Mouse (Mus musculus): Measurements from ENCODE around the gene Mef2c. TPM values are rescaled to one million over a fixed set of nuclear protein-coding genes. Genes with fewer than 3 reads are reported as not detected.

Mef2c gene
- polyA plus RNA-seq, 1 experiment from 2014 or later = 18.1 TPM

- no peaks in the 10 kb centered on the region for H3K27me3 ChIP-seq (replicated peaks; ENCODE audit: low read depth, poor library complexity, severe bottlenecking)
- 87% methylated on average over 3 of the region's 3 CpGs for WGBS
- no peaks in the 10 kb centered on the region for H3K4me1 ChIP-seq
These were observed 6.1 kb upstream of the Mef2c start for GRCm38 (mm10) chr13:83497708-83498107.

GRCm38 (mm10) chr13:83499526-83499925 is 4.3 kb upstream of the Mef2c start:
- 75% methylated on average over 4 of the region's 4 CpGs for WGBS
- Histone ChIP-seq H3K27me3 (replicated peaks; ENCODE audit: low read depth, poor library complexity, severe bottlenecking) (no peaks in the 10 kb centered on the region), H3K4me3 (no peak overlapping the region), H3K36me3 (replicated peaks) (no peaks in the 10 kb centered on the region), H3K27ac (replicated peaks) (no peak overlapping the region), H3K4me1 (no peaks in the 10 kb centered on the region), H3K9me3 (no peaks in the 10 kb centered on the region)
- DNase-seq (ENCODE audit: low spot score) = no peak

More at GRCm38 (mm10) chr13:83497708-83498107, 6.1 kb upstream of the Mef2c start:
- Histone ChIP-seq H3K27ac (replicated peaks) (no peak overlapping the region), H3K9me3 (no peaks in the 10 kb centered on the region), H3K4me3 (no peak overlapping the region), H3K36me3 (replicated peaks) (no peaks in the 10 kb centered on the region)
- DNase-seq (ENCODE audit: low spot score) = no peak

- no peaks in the 10 kb centered on the region for H3K36me3 ChIP-seq (replicated peaks)
- H3K27me3 ChIP-seq (replicated peaks; ENCODE audit: low read depth, poor library complexity, severe bottlenecking) = no peaks in the 10 kb centered on the region
- H3K9me3 ChIP-seq = no peaks in the 10 kb centered on the region
- whole genome bisulfite sequencing = 91% methylated on average over 1 of the region's 1 CpGs
- no peak for DNase-seq (ENCODE audit: low spot score)
- no peak overlapping the region for H3K4me3 ChIP-seq
- H3K4me1 ChIP-seq = no peaks in the 10 kb centered on the region
- no peak overlapping the region for H3K27ac ChIP-seq (replicated peaks)
These were observed 3.9 kb downstream of the Mef2c start for GRCm38 (mm10) chr13:83507687-83508086.

GRCm38 (mm10) chr13:83515013-83515547 is 11.2 kb downstream of the Mef2c start:
- Histone ChIP-seq H3K27ac (replicated peaks) (no peak overlapping the region), H3K36me3 (replicated peaks) (no peaks in the 10 kb centered on the region), H3K4me1 (peaks cover 12% of the 10 kb centered on the region; the same call in 1 of the 2 replicates), H3K9me3 (no peaks in the 10 kb centered on the region), H3K27me3 (replicated peaks; ENCODE audit: low read depth, poor library complexity, severe bottlenecking) (no peaks in the 10 kb centered on the region), H3K4me3 (no peak overlapping the region)
- WGBS = 24% methylated on average over 4 of the region's 4 CpGs
- no peak for DNase-seq (ENCODE audit: low spot score)

- DNase-seq (ENCODE audit: low spot score) = peak; percentile 88
- Histone ChIP-seq H3K36me3 (replicated peaks) (no peaks in the 10 kb centered on the region), H3K4me3 (peak overlapping the region; percentile 70), H3K9me3 (no peaks in the 10 kb centered on the region), H3K4me1 (peaks cover 12% of the 10 kb centered on the region; the same call in 1 of the 2 replicates), H3K27ac (replicated peaks) (peak overlapping the region; percentile 94), H3K27me3 (replicated peaks; ENCODE audit: low read depth, poor library complexity, severe bottlenecking) (peaks cover 8% of the 10 kb centered on the region; the same call in 1 of the 2 replicates)
- WGBS = under 1% methylated on average over 27 of the region's 27 CpGs
These were observed 14.1 kb downstream of the Mef2c start for GRCm38 (mm10) chr13:83517660-83518609.

- no peak for DNase-seq (ENCODE audit: low spot score)
- Histone ChIP-seq H3K4me1 (peaks cover 20% of the 10 kb centered on the region), H3K36me3 (replicated peaks) (no peaks in the 10 kb centered on the region), H3K9me3 (no peaks in the 10 kb centered on the region), H3K27me3 (replicated peaks; ENCODE audit: low read depth, poor library complexity, severe bottlenecking) (peaks cover 16% of the 10 kb centered on the region; the same call in 1 of the 2 replicates), H3K4me3 (no peak overlapping the region), H3K27ac (replicated peaks) (no peak overlapping the region)
- 69% methylated on average over 4 of the region's 4 CpGs for WGBS
These were observed 17.0 kb downstream of the Mef2c start for GRCm38 (mm10) chr13:83520807-83521206.

- Histone ChIP-seq H3K9me3 (no peaks in the 10 kb centered on the region), H3K4me1 (peaks cover 15% of the 10 kb centered on the region), H3K36me3 (replicated peaks) (no peaks in the 10 kb centered on the region), H3K27me3 (replicated peaks; ENCODE audit: low read depth, poor library complexity, severe bottlenecking) (peaks cover 18% of the 10 kb centered on the region; the same call in 1 of the 2 replicates), H3K4me3 (peak overlapping the region; percentile 68), H3K27ac (replicated peaks) (peak overlapping the region; percentile 78)
- 2% methylated on average over 35 of the region's 35 CpGs for WGBS
- DNase-seq (ENCODE audit: low spot score) = peak; percentile 77
These were observed 19.6 kb downstream of the Mef2c start for GRCm38 (mm10) chr13:83523232-83523969.

GRCm38 (mm10) chr13:83524159-83524901 is 20.5 kb downstream of the Mef2c start:
- WGBS = under 1% methylated on average over 43 of the region's 43 CpGs
- Histone ChIP-seq H3K4me1 (peaks cover 11% of the 10 kb centered on the region), H3K27me3 (replicated peaks; ENCODE audit: low read depth, poor library complexity, severe bottlenecking) (peaks cover 18% of the 10 kb centered on the region; the same call in 1 of the 2 replicates), H3K36me3 (replicated peaks) (no peaks in the 10 kb centered on the region), H3K9me3 (no peaks in the 10 kb centered on the region), H3K4me3 (peak overlapping the region; percentile 68), H3K27ac (replicated peaks) (peak overlapping the region; percentile 78)
- peak; percentile 84 for DNase-seq (ENCODE audit: low spot score)

- 15% methylated on average over 7 of the region's 7 CpGs for WGBS
- no peak for DNase-seq (ENCODE audit: low spot score)
- H3K36me3 ChIP-seq (replicated peaks) = no peaks in the 10 kb centered on the region
- H3K9me3 ChIP-seq = no peaks in the 10 kb centered on the region
- H3K4me1 ChIP-seq = peaks cover 11% of the 10 kb centered on the region
- peak overlapping the region; percentile 78 for H3K27ac ChIP-seq (replicated peaks)
- peaks cover 18% of the 10 kb centered on the region; the same call in 1 of the 2 replicates for H3K27me3 ChIP-seq (replicated peaks; ENCODE audit: low read depth, poor library complexity, severe bottlenecking)
- peak overlapping the region; percentile 68 for H3K4me3 ChIP-seq
These were observed 21.3 kb downstream of the Mef2c start for GRCm38 (mm10) chr13:83524902-83525715.

GRCm38 (mm10) chr13:83525716-83526005 is 21.8 kb downstream of the Mef2c start:
- Histone ChIP-seq H3K4me3 (peak overlapping the region; percentile 68), H3K27ac (replicated peaks) (no peak overlapping the region)
- 48% methylated on average over 2 of the region's 2 CpGs for WGBS

GRCm38 (mm10) chr13:83526066-83526465 is 22.2 kb downstream of the Mef2c start:
- Histone ChIP-seq H3K27ac (replicated peaks) (no peak overlapping the region), H3K36me3 (replicated peaks) (no peaks in the 10 kb centered on the region), H3K4me3 (peak overlapping the region; percentile 68), H3K27me3 (replicated peaks; ENCODE audit: low read depth, poor library complexity, severe bottlenecking) (peaks cover 18% of the 10 kb centered on the region; the same call in 1 of the 2 replicates), H3K9me3 (no peaks in the 10 kb centered on the region), H3K4me1 (peaks cover 11% of the 10 kb centered on the region)
- DNase-seq (ENCODE audit: low spot score) = no peak
- WGBS = 40% methylated on average over 6 of the region's 6 CpGs

More at GRCm38 (mm10) chr13:83525716-83526005, 21.8 kb downstream of the Mef2c start:
- no peak for DNase-seq (ENCODE audit: low spot score)
- H3K4me1 ChIP-seq = peaks cover 11% of the 10 kb centered on the region
- H3K27me3 ChIP-seq (replicated peaks; ENCODE audit: low read depth, poor library complexity, severe bottlenecking) = peaks cover 18% of the 10 kb centered on the region; the same call in 1 of the 2 replicates
- no peaks in the 10 kb centered on the region for H3K9me3 ChIP-seq
- H3K36me3 ChIP-seq (replicated peaks) = no peaks in the 10 kb centered on the region

Data from embryonic facial prominence, embryonic 10.5 days (tissue).